Mouse (Mus musculus) hindbrain, embryonic 14.5 days (tissue): ENCODE measurements around the gene Nit1. TPM values are rescaled to one million over a fixed set of nuclear protein-coding genes. Genes with fewer than 3 reads are reported as not detected.

Experiments
- ATAC-seq: fragments of 200-750 bp; cut with Nextera tagmentation; 2 replicates; pipeline ENCODE4 v1.8.0; 2017; ENCODE audit warnings: moderate number of reproducible peaks, mild to moderate bottlenecking, moderate TSS enrichment, moderate library complexity; ENCODE audit not compliant: low FRiP score
- DNase-seq: peaks from one replicate; pipeline ENCODE4 v3.0.0-alpha.2; 2015; ENCODE audit warnings: low spot score
- H3K27ac ChIP-seq: fragments of 300-500 bp; sonication (generic); 2 replicates; pipeline ENCODE4 v1.5.1; 2014; ENCODE audit warnings: mild to moderate bottlenecking, moderate library complexity
- H3K27me3 ChIP-seq: fragments of 300-500 bp; sonication (generic); 2 replicates; pipeline ENCODE4 v1.6.1; 2014; ENCODE audit warnings: mild to moderate bottlenecking, low read length, mixed read lengths; ENCODE audit not compliant: control insufficient read depth, insufficient read depth
- H3K36me3 ChIP-seq: fragments of 300-500 bp; sonication (generic); replicated peaks from 2 replicates; pipeline ENCODE4 v1.6.1; 2014; ENCODE audit not compliant: control insufficient read depth, insufficient read depth
- H3K4me1 ChIP-seq: fragments of 300-500 bp; sonication (generic); replicated peaks from 2 replicates; pipeline ENCODE4 v1.6.1; 2014; ENCODE audit warnings: antibody characterized with exemption, low read length, mixed read lengths; ENCODE audit not compliant: control insufficient read depth, insufficient read depth
- H3K4me2 ChIP-seq: fragments of 300-500 bp; sonication (generic); replicated peaks from 2 replicates; pipeline ENCODE4 v1.6.1; 2014; ENCODE audit warnings: mild to moderate bottlenecking, moderate library complexity
- H3K4me3 ChIP-seq: fragments of 300-500 bp; sonication (generic); replicated peaks from 2 replicates; pipeline ENCODE4 v1.5.1; 2014; ENCODE audit warnings: mild to moderate bottlenecking, low read length
- H3K9ac ChIP-seq: fragments of 300-500 bp; sonication (generic); 2 replicates; pipeline ENCODE4 v1.6.1; 2014
- H3K9me3 ChIP-seq: fragments of 300-500 bp; sonication (generic); 2 replicates; pipeline ENCODE4 v1.6.1; 2016; ENCODE audit warnings: low read length; ENCODE audit not compliant: control insufficient read depth
- WGBS: fragments of 180-500 bp; shearing (Covaris S2); extraction: QIAGEN DNeasy Blood & Tissue Kit; methylation state at CpG from one replicate; pipeline ENCODE4 v1.1.7; 2014; 5-methylcytosine and 5-hydroxymethylcytosine counted together
- polyA plus RNA-seq: library from polyadenylated mRNA; unstranded; fragments of >200 nt; fragmentation: Nextera tagmentation; extraction: Ambion mirVana; gene quantifications from 2 replicates; pipeline ENCODE4 v1.2.1, GENCODE M21; 2014

Gene Nit1
- polyA plus RNA-seq, 1 experiment from 2014 or later, result 36.6 TPM

- 92% methylated on average over 6 of the region's 6 CpGs for WGBS
- DNase-seq, result no peak
- ATAC-seq, result no peak
- Histone ChIP-seq H3K27ac (no peak overlapping the region), H3K9me3 (no peaks in the 10 kb centered on the region), H3K36me3 (no peaks in the 10 kb centered on the region), H3K4me1 (peaks cover 4% of the 10 kb centered on the region; the same call in 1 of the 2 replicates), H3K9ac (no peak overlapping the region), H3K27me3 (0 out of 2 replicates have a peak, but pooled peaks cover 5% of the 10 kb centered on the region), H3K4me2 (no peak overlapping the region), H3K4me3 (no peak overlapping the region)
Observed at GRCm38 (mm10) chr1:171378298-171378697, 32.9 kb upstream of the Nit1 start.

GRCm38 (mm10) chr1:171375646-171376097 lies 30.2 kb upstream of the Nit1 start:
- Histone ChIP-seq H3K36me3 (no peaks in the 10 kb centered on the region), H3K4me2 (no peak overlapping the region), H3K27ac (no peak overlapping the region), H3K4me1 (peaks cover 4% of the 10 kb centered on the region; the same call in 1 of the 2 replicates), H3K4me3 (no peak overlapping the region), H3K9ac (no peak overlapping the region), H3K9me3 (no peaks in the 10 kb centered on the region), H3K27me3 (0 out of 2 replicates have a peak, but pooled peaks cover 2% of the 10 kb centered on the region)
- DNase-seq (no peak), ATAC-seq (no peak)
- WGBS, result 67% methylated on average over 9 of the region's 9 CpGs

- H3K9ac ChIP-seq, result no peak overlapping the region
- WGBS, result 2% methylated on average over 4 of the region's 4 CpGs
- H3K36me3 ChIP-seq, result no peaks in the 10 kb centered on the region
- H3K27ac ChIP-seq, result no peak overlapping the region
- DNase-seq (no peak), ATAC-seq (no peak)
- no peaks in the 10 kb centered on the region for H3K9me3 ChIP-seq
- no peaks in the 10 kb centered on the region for H3K4me1 ChIP-seq
- no peaks in the 10 kb centered on the region for H3K27me3 ChIP-seq
- H3K4me3 ChIP-seq, result no peak overlapping the region
- no peak overlapping the region for H3K4me2 ChIP-seq
Observed at GRCm38 (mm10) chr1:171373946-171374345, 28.5 kb upstream of the Nit1 start.

GRCm38 (mm10) chr1:171372880-171373279 lies 27.4 kb upstream of the Nit1 start:
- no peak overlapping the region for H3K4me2 ChIP-seq
- DNase-seq, result no peak
- no peaks in the 10 kb centered on the region for H3K4me1 ChIP-seq
- H3K9me3 ChIP-seq, result no peaks in the 10 kb centered on the region
- no peak for ATAC-seq
- no peaks in the 10 kb centered on the region for H3K36me3 ChIP-seq
- H3K27me3 ChIP-seq, result no peaks in the 10 kb centered on the region
- H3K27ac ChIP-seq, result no peak overlapping the region
- WGBS, result 50% methylated on average over 3 of the region's 3 CpGs
- H3K4me3 ChIP-seq, result no peak overlapping the region
- no peak overlapping the region for H3K9ac ChIP-seq

GRCm38 (mm10) chr1:171369845-171370556 lies 24.6 kb upstream of the Nit1 start, which contains the start of gene Nectin4:
TSS of gene Nectin4 (plus strand) at chr1:171370099.
- Histone ChIP-seq H3K27ac (no peak within 1 kb of the TSS), H3K4me1 (no peaks in the 10 kb centered on the region), H3K4me3 (no peak within 1 kb of the TSS), H3K36me3 (no peaks in the 10 kb centered on the region), H3K9me3 (no peaks in the 10 kb centered on the region), H3K4me2 (no peak within 1 kb of the TSS), H3K9ac (no peak within 1 kb of the TSS), H3K27me3 (no peaks in the 10 kb centered on the region)
- DNase-seq, result no peak
- WGBS, result 41% methylated on average over 20 of the region's 20 CpGs
- no peak for ATAC-seq

- no peak overlapping the region for H3K9ac ChIP-seq
- no peak for ATAC-seq
- 70% methylated on average over 7 of the region's 7 CpGs for WGBS
- no peaks in the 10 kb centered on the region for H3K9me3 ChIP-seq
- peaks cover 5% of the 10 kb centered on the region for H3K4me1 ChIP-seq
- no peaks in the 10 kb centered on the region for H3K27me3 ChIP-seq
- H3K36me3 ChIP-seq, result no peaks in the 10 kb centered on the region
- DNase-seq, result no peak
- H3K4me3 ChIP-seq, result no peak overlapping the region
- H3K27ac ChIP-seq, result no peak overlapping the region
- H3K4me2 ChIP-seq, result no peak overlapping the region
Observed at GRCm38 (mm10) chr1:171365934-171366333, 20.5 kb upstream of the Nit1 start.

GRCm38 (mm10) chr1:171361106-171362103 lies 16.0 kb upstream of the Nit1 start:
- H3K4me3 ChIP-seq, result peak overlapping the region; percentile 44
- peak overlapping the region; percentile 85 for H3K4me2 ChIP-seq
- H3K9ac ChIP-seq, result peak overlapping the region; percentile 72
- peak overlapping the region; percentile 83 for H3K27ac ChIP-seq
- no peaks in the 10 kb centered on the region for H3K9me3 ChIP-seq
- H3K36me3 ChIP-seq, result peaks cover 31% of the 10 kb centered on the region
- no peaks in the 10 kb centered on the region for H3K27me3 ChIP-seq
- WGBS, result 34% methylated on average over 16 of the region's 16 CpGs
- peak; percentile 76 for ATAC-seq
- peak; percentile 84 for DNase-seq
- H3K4me1 ChIP-seq, result peaks cover 11% of the 10 kb centered on the region

GRCm38 (mm10) chr1:171360656-171361055 lies 15.2 kb upstream of the Nit1 start, which contains the start of gene Klhdc9:
TSS of gene Klhdc9 (minus strand) at chr1:171360798.
- H3K27me3 ChIP-seq, result no peaks in the 10 kb centered on the region
- H3K9me3 ChIP-seq, result no peaks in the 10 kb centered on the region
- peak; percentile 97 for DNase-seq
- H3K36me3 ChIP-seq, result peaks cover 32% of the 10 kb centered on the region
- peak; percentile 95 for ATAC-seq
- peak within 1 kb of the TSS; percentile 85 for H3K4me2 ChIP-seq
- H3K4me3 ChIP-seq, result peak within 1 kb of the TSS; percentile 44
- H3K27ac ChIP-seq, result peak within 1 kb of the TSS; percentile 83
- peak within 1 kb of the TSS; percentile 72 for H3K9ac ChIP-seq
- peaks cover 11% of the 10 kb centered on the region for H3K4me1 ChIP-seq
- WGBS, result under 1% methylated on average over 21 of the region's 21 CpGs

GRCm38 (mm10) chr1:171360253-171360652 lies 14.8 kb upstream of the Nit1 start:
- DNase-seq (no peak), ATAC-seq (no peak)
- Histone ChIP-seq H3K4me1 (peaks cover 11% of the 10 kb centered on the region), H3K4me3 (peak overlapping the region; percentile 44), H3K36me3 (peaks cover 32% of the 10 kb centered on the region), H3K9me3 (no peaks in the 10 kb centered on the region), H3K9ac (peak overlapping the region; percentile 72), H3K27me3 (no peaks in the 10 kb centered on the region), H3K4me2 (peak overlapping the region; percentile 85), H3K27ac (peak overlapping the region; percentile 83)
- WGBS, result 1% methylated on average over 24 of the region's 26 CpGs
